Mouse (Mus musculus) spleen, postnatal 36 days (tissue): Measurements from ENCODE around the gene Dennd2d.

Experiments
- DNase-seq, 2 experiments: peaks; one replicate each; pipeline ENCODE4 v3.0.0; 2022; ENCODE audit warnings: low spot score in 2 of 2, mixed read lengths in 1 of 2

The Dennd2d gene

DNA sequence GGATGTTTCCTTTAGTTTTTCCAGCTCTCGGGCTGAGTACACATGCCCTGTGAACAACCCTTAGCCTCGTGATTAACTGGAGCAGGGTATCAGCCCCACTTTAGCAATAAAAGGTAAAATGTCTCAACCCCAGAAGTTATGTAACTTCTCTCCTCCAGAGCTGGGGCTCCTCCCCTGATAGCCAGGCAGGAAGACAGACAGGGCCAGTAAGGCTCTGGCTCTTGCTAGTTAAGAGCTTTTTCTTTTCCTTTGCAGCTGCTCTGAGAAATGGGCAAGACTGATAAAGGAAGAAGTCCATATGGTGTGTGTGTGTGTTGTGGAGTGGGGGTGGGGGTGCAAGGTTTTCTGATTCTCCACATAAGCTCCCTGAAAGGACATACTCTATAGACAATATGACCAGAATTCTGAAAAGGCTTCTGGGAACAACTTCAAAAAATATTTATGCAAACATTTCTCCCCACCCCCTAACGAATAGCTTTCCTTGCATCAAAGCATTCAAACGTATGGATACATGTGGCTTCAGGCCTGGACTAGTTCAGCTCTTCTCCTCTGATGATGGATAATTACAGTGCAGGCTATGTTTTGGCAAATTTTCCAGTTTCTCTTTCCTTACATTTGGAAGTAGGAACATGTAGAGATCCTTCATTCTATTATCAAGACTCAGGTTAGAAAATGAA, 14.0 kb downstream of the Dennd2d start:
- peak in 1 of 2 experiments; percentile 44 for DNase-seq

GRCm38 (mm10) chr3:106496996-106497395, 14.8 kb downstream of the Dennd2d start:
- peak in 1 of 2 experiments; percentile 20 for DNase-seq

GRCm38 (mm10) chr3:106500510-106500909, 18.3 kb downstream of the Dennd2d start:
- DNase-seq: no peak

- no peak for DNase-seq
These were observed 20.7 kb downstream of the Dennd2d start for GRCm38 (mm10) chr3:106502892-106503291.

DNA sequence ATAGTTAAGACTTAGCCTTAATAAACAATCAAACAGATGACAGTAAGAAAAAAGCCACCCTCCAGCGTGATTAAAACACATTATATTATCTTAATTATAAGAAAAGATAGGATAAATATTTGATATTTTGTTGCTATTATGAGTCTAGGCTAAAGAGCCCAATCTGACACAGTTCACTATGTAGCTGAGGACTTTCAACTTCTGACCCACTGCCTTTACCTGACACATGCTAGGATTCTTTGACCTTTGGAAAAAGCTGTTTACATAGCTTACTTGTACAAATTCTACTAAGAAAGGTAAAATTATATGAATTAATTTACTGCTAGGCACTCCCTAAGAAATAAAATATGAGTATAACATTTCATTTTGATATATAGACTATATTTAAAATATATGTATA, 28.5 kb downstream of the Dennd2d start:
- DNase-seq: no peak

DNA sequence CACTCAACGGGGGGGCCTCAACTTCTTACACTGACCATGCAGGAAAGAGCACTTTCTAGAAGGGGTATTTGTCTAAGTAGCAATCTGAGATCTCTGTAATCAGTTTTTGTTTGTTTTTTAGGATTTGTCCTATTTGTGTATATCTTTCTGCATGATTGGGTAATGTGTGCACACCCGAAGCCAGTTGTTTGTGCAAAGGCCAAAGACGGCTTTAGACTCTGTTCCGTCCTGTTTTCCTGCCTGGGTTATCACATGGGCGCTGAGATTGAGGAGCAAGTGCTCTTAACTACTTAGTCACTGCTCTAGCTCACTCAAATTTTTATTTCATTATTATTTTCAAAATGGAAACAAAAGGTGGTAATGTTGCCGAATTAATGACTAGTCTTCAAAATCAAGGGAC, 32.8 kb downstream of the Dennd2d start:
- no peak for DNase-seq

GRCm38 (mm10) chr3:106522730-106523129, 40.5 kb downstream of the Dennd2d start:
- DNase-seq: no peak

- DNase-seq: no peak
These were observed 44.2 kb downstream of the Dennd2d start for GRCm38 (mm10) chr3:106526411-106526810.

DNA sequence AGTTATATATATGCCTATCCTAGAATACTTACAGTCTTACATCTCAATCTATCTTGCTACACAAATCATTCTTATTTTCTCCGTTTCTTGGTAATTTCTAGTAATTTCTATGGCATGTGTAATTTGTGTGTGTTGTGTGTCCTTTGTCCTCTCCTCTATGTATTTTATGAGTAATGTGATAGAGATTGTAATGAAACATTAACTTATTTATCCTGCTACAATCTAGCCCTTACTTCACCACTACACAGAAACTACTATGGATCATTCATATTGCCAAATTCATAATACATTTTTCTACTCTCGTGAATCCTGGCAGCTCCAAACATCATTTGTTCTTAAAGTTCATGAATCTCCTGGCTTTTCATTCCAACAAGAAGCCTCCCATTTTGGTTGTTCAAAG, 45.8 kb downstream of the Dennd2d start:
- DNase-seq: no peak

- no peak for DNase-seq
These were observed 51.1 kb downstream of the Dennd2d start for GRCm38 (mm10) chr3:106533277-106533676.

GRCm38 (mm10) chr3:106544721-106545316, 62.6 kb downstream of the Dennd2d start:
- DNase-seq: peak in 1 of 2 experiments; percentile 25

DNA sequence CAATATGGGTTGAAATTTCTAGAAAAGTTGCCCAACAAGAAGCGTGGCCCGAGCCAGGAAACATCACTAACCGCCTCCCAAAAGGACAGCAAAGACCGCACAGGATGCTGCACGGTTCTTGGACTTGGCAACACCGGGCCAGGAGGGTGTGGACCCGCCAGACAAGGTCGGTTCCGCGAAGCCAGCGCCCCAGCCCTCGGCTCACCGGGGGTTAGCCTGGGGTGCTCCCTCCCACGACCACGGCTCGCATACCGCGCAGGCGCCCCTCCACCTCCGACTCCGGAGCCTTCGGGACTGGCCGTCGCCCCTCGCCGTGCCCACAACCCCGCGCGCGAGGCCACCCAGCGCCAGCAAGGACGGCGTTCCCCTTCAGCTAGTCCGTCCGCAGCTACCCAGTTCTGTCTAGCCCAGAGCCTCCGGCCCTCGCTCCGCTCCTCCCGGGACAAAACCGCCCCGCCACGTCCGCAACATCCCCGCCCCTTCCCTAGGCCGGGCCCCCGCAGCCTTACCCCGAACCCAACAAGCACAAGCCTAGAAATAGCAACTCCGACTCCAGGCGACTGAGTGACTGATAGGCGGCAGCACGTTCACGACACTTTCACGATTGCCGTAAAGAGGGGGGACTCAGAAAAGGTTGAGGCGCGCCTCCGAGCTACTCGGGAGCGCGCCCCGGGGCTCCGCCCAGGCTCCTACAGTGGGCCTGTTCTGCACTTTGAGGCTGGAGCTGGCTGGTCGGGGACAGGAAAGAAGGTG, 65.1 kb downstream of the Dennd2d start, which contains the start of the genes Dram2 and Cept1:
TSS of gene Dram2 (plus strand) at position 628 of the 753 bp plus-strand sequence.
TSS of gene Cept1 (minus strand) at position 632 of the 753 bp plus-strand sequence.
- peak; percentile 93 to 95 for DNase-seq

GRCm38 (mm10) chr3:106547924-106548539, 65.8 kb downstream of the Dennd2d start:
- DNase-seq: peak; percentile 33 to 45

DNA sequence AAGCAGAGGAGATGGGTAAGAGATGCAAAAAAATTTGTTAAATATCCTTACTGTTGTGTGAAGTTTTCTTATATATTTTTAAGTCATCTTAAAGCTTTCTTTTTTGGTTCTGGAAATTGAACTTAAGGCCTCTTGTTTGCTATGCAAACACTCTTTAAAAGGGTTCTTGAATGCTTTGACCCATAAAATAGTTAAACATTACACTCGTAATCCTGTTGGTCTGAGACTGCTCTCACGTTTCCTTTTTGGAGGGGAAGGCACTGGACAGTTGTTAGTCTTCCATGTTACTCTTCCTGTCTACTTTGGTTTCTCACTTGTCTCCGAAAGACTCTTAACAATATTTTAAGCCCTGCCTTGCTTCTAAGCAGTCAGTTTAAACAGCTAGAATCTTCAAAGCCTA, 66.8 kb downstream of the Dennd2d start:
- no peak for DNase-seq
